Mouse (Mus musculus): ENCODE results near the gene Uvrag.

GRCm38 (mm10) chr7:98894768-98895167 lies 246.2 kb downstream of the Uvrag start:
- TF ChIP-seq CTCF (IDR thresholded peaks at IDR 0.05; ENCODE audit: extremely low read depth, insufficient read depth, insufficient read length, insufficient replicate concordance) (no peak), POLR2A (IDR thresholded peaks at IDR 0.05; ENCODE audit: low read depth, low read length) (no peak)
